Mouse (Mus musculus): ENCODE results near the gene A030003K21Rik.

- TF ChIP-seq CTCF (IDR thresholded peaks at IDR 0.05; ENCODE audit: control insufficient read depth, insufficient read depth, insufficient read length) (no peak), FOSL1 (IDR thresholded peaks at IDR 0.05; ENCODE audit: insufficient read depth, low read length, poor library complexity, severe bottlenecking) (no peak), MYOG (IDR thresholded peaks at IDR 0.05; ENCODE audit: control insufficient read depth, extremely low read depth, insufficient read length) (no peak), USF1 (IDR thresholded peaks at IDR 0.05; ENCODE audit: low read depth) (no peak), MYOD1 (IDR thresholded peaks at IDR 0.05; ENCODE audit: control insufficient read depth, insufficient read length, low read depth) (no peak), MAX (IDR thresholded peaks at IDR 0.05) (no peak), CEBPB (IDR thresholded peaks at IDR 0.05; ENCODE audit: low read depth) (no peak)
Measured at GRCm38 (mm10) chr1:82987530-82988198, 44.5 kb upstream of the A030003K21Rik start.
